Mouse (Mus musculus) T-helper 1 cell (primary cell): ENCODE measurements at regions not wholly inside any gene's neighbourhood (a gene's known extent, or its start where the extent isn't known, plus 50 kb on each side); places are given as distances from the start of the nearest gene placed in this dataset.

Experiments used
- in situ Hi-C: fragments of 300-600 bp; cut with MboI, MseI; formaldehyde crosslinking; loops from one replicate; pipeline ENCODE4 v1.15.1; 2025; ENCODE audit warnings: high pct_unique_total_duplicates

GRCm38 (mm10) chr5:10866371-10866770 is 81.2 kb upstream of the Gm8871 start:
- in situ Hi-C loops, result loop anchor here (10.0 kb wide), 1 partner anchor 388 kb away; the partner anchor contains the start of gene Gm8890
